Mouse (Mus musculus): Measurements from ENCODE around the gene 3100002H09Rik. TPM values are rescaled to one million over a fixed set of nuclear protein-coding genes. Genes with fewer than 3 reads are reported as not detected.

3100002H09Rik gene
- polyA plus RNA-seq, 1 experiment from 2014 or later = not detected

DNA sequence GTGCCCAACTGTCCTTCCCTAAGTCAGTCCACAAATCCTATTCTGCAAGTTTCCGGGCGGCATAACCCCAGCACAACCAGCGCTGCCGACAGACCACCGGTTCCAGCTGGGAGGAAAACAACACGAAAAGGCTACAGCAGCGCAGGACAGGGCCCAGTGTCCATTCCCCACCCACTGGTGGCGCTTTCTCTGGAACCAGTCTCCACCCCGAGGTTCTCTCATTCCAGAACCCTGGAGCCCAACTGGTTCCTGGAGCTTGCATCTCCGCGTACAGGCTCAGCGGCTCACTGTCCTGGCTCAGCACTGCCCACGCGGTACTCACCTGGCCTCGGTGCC is 45.9 kb upstream of the 3100002H09Rik start, which contains the start of gene Pou3f1:
TSS of gene Pou3f1 (plus strand) at position 290 of the 336 bp plus-strand sequence.
- no peaks in the 10 kb centered on the region for H3K9me3 ChIP-seq (ENCODE audit: control insufficient read depth, low read length)
- H3K36me3 ChIP-seq (ENCODE audit: control insufficient read depth, insufficient read depth, low read length) = no peaks in the 10 kb centered on the region
- ATAC-seq (ENCODE audit: low FRiP score, low TSS enrichment) (peak; percentile 30), DNase-seq (ENCODE audit: low spot score) (no peak)
- peak within 1 kb of the TSS; percentile 95 for H3K4me2 ChIP-seq (replicated peaks; ENCODE audit: low read depth)
- 2% methylated on average over 15 of the region's 15 CpGs for WGBS
- 0 out of 2 replicates have a peak within 1 kb of the TSS, but pooled peaks have one; percentile 27 for H3K9ac ChIP-seq (ENCODE audit: low read length)
- H3K27me3 ChIP-seq (ENCODE audit: control insufficient read depth, insufficient read depth, low read length) = peaks cover 29% of the 10 kb centered on the region
- no peak for TF ChIP-seq EP300 (optimal IDR thresholded peaks at IDR 0.05)
- no peak for TF ChIP-seq CTCF (IDR thresholded peaks at IDR 0.05; ENCODE audit: low read depth)
- peaks cover 8% of the 10 kb centered on the region; the same call in 1 of the 2 replicates for H3K4me1 ChIP-seq (replicated peaks; ENCODE audit: control insufficient read depth, insufficient read depth)
- H3K27ac ChIP-seq (replicated peaks) = no peak within 1 kb of the TSS
- H3K4me3 ChIP-seq (ENCODE audit: low read depth, low read length) = peak within 1 kb of the TSS; percentile 56

DNA sequence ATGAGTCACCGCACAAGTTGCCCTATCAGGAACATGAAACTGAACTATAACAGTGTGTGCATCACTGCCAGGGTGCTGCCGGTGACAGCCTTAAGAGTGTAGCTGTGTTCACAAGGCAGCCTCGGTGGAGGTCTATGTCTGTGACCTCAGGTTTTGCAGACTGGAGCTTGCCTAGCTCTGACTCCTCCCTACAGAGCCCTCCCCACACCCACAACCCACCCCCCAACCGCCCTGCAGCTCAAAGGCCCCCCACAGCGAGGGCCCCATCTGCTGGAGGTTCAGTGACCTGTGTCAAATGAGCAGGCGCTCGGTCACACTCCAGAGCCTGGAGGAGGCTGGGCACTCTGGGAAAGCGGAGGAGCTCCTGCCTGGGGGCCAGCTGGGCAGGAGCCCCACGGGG is 42.3 kb upstream of the 3100002H09Rik start:
- Histone ChIP-seq H3K27ac (replicated peaks) (no peak overlapping the region), H3K4me2 (replicated peaks; ENCODE audit: low read depth) (no peak overlapping the region), H3K9me3 (ENCODE audit: control insufficient read depth, low read length) (no peaks in the 10 kb centered on the region), H3K4me3 (ENCODE audit: low read depth, low read length) (no peak overlapping the region), H3K27me3 (ENCODE audit: control insufficient read depth, insufficient read depth, low read length) (peaks cover 10% of the 10 kb centered on the region; the same call in 1 of the 2 replicates), H3K4me1 (replicated peaks; ENCODE audit: control insufficient read depth, insufficient read depth) (peaks cover 5% of the 10 kb centered on the region; the same call in 1 of the 2 replicates), H3K36me3 (ENCODE audit: control insufficient read depth, insufficient read depth, low read length) (no peaks in the 10 kb centered on the region), H3K9ac (ENCODE audit: low read length) (no peak overlapping the region)
- WGBS = 7% methylated on average over 9 of the region's 9 CpGs
- TF ChIP-seq CTCF (IDR thresholded peaks at IDR 0.05; ENCODE audit: low read depth) (peak; percentile 13; the same call in 1 of the 2 replicates), EP300 (optimal IDR thresholded peaks at IDR 0.05) (no peak)
- DNase-seq (ENCODE audit: low spot score) (no peak), ATAC-seq (ENCODE audit: low FRiP score, low TSS enrichment) (no peak)

DNA sequence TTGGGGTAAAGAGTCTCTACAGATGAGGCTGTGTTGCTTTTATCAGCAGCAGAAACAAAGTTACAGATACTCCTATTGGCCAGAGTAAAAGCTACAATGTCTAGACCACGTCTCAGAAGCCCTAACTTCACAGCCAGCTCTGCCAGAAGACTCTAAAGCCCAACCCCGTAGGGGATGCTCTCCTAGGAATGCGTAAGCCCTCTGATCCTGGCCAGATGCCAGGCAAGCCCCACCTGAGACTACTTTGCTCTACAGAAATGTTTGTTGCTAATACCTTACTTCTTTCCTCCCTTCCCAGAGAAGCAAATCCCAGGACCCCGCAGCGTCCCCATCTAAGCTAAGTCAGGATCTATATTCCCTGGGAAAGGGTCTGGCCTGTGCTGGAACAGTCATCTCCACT is 37.3 kb upstream of the 3100002H09Rik start:
- H3K4me3 ChIP-seq (ENCODE audit: low read depth, low read length) = no peak overlapping the region
- DNase-seq (ENCODE audit: low spot score) (no peak), ATAC-seq (ENCODE audit: low FRiP score, low TSS enrichment) (no peak)
- H3K36me3 ChIP-seq (ENCODE audit: control insufficient read depth, insufficient read depth, low read length) = no peaks in the 10 kb centered on the region
- H3K9ac ChIP-seq (ENCODE audit: low read length) = no peak overlapping the region
- WGBS = 41% methylated on average over 5 of the region's 5 CpGs
- no peaks in the 10 kb centered on the region; the same call in 1 of the 2 replicates for H3K27me3 ChIP-seq (ENCODE audit: control insufficient read depth, insufficient read depth, low read length)
- no peak for TF ChIP-seq EP300 (optimal IDR thresholded peaks at IDR 0.05)
- TF ChIP-seq CTCF (IDR thresholded peaks at IDR 0.05; ENCODE audit: low read depth) = no peak
- H3K9me3 ChIP-seq (ENCODE audit: control insufficient read depth, low read length) = no peaks in the 10 kb centered on the region
- no peak overlapping the region for H3K27ac ChIP-seq (replicated peaks)
- H3K4me1 ChIP-seq (replicated peaks; ENCODE audit: control insufficient read depth, insufficient read depth) = 0 out of 2 replicates have a peak, but pooled peaks cover 2% of the 10 kb centered on the region
- no peak overlapping the region for H3K4me2 ChIP-seq (replicated peaks; ENCODE audit: low read depth)

DNA sequence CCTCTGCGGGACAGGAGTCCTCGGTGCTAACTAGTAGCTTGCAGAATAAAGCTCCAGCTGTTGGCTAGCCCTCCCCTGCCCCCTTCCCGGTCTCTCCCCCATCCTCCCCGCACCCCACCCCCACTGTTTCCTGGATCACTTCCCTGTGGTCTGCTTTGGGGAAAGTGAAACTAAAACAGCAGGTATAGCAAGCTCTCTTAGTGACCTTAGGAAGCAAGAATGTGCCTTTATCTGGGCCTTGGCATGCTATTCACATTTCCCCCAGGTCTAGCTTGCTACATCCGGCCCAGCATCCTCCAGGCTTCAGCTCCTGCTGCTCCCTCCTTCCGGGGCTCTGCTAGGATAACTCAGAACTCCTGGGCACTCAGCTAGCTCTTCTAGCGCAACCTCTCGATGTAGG is 36.0 kb upstream of the 3100002H09Rik start:
- ATAC-seq (ENCODE audit: low FRiP score, low TSS enrichment) (peak; percentile 48; the same call in 1 of the 2 replicates), DNase-seq (ENCODE audit: low spot score) (peak; percentile 26)
- H3K9ac ChIP-seq (ENCODE audit: low read length) = no peak overlapping the region
- 14% methylated on average over 8 of the region's 8 CpGs for WGBS
- TF ChIP-seq CTCF (IDR thresholded peaks at IDR 0.05; ENCODE audit: low read depth) = no peak
- no peak for TF ChIP-seq EP300 (optimal IDR thresholded peaks at IDR 0.05)
- peak overlapping the region; percentile 36 for H3K4me2 ChIP-seq (replicated peaks; ENCODE audit: low read depth)
- H3K4me1 ChIP-seq (replicated peaks; ENCODE audit: control insufficient read depth, insufficient read depth) = 0 out of 2 replicates have a peak, but pooled peaks cover 2% of the 10 kb centered on the region
- no peaks in the 10 kb centered on the region for H3K9me3 ChIP-seq (ENCODE audit: control insufficient read depth, low read length)
- no peak overlapping the region for H3K4me3 ChIP-seq (ENCODE audit: low read depth, low read length)
- H3K36me3 ChIP-seq (ENCODE audit: control insufficient read depth, insufficient read depth, low read length) = no peaks in the 10 kb centered on the region
- H3K27me3 ChIP-seq (ENCODE audit: control insufficient read depth, insufficient read depth, low read length) = no peaks in the 10 kb centered on the region; the same call in 1 of the 2 replicates
- H3K27ac ChIP-seq (replicated peaks) = no peak overlapping the region

DNA sequence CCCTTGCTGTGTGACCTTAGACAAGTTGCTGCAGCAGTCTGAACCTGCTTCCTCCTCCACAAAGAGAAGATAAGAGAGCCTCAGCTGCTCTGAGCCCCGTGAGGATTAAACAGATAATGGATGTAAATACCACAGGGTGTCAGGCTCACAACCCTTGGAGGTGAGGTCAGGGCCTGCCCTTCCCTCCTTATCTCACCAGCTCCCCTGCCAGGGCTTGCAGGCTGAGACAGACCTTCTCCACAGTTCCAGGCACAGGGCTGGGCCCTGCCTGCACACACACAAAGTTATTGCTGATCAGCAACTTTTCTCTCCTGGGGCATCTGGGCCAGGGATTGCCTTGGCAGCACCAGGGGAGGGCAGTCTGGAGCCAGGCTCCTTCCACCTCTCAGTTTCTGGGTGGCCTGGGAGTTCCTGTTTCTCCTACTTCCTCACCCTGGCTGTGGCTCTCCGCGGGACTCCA is 34.4 kb upstream of the 3100002H09Rik start:
- DNase-seq (ENCODE audit: low spot score) = peak; percentile 31
- Histone ChIP-seq H3K9ac (ENCODE audit: low read length) (no peak overlapping the region), H3K36me3 (ENCODE audit: control insufficient read depth, insufficient read depth, low read length) (no peaks in the 10 kb centered on the region), H3K27me3 (ENCODE audit: control insufficient read depth, insufficient read depth, low read length) (no peaks in the 10 kb centered on the region), H3K27ac (replicated peaks) (no peak overlapping the region), H3K4me3 (ENCODE audit: low read depth, low read length) (no peak overlapping the region), H3K9me3 (ENCODE audit: control insufficient read depth, low read length) (no peaks in the 10 kb centered on the region), H3K4me1 (replicated peaks; ENCODE audit: control insufficient read depth, insufficient read depth) (0 out of 2 replicates have a peak, but pooled peaks cover 2% of the 10 kb centered on the region), H3K4me2 (replicated peaks; ENCODE audit: low read depth) (no peak overlapping the region)
- ATAC-seq (ENCODE audit: low FRiP score, low TSS enrichment) = peak; percentile 74
- 8% methylated on average over 3 of the region's 3 CpGs for WGBS
- TF ChIP-seq CTCF (IDR thresholded peaks at IDR 0.05; ENCODE audit: low read depth) = peak; percentile 44
- no peak for TF ChIP-seq EP300 (optimal IDR thresholded peaks at IDR 0.05)

DNA sequence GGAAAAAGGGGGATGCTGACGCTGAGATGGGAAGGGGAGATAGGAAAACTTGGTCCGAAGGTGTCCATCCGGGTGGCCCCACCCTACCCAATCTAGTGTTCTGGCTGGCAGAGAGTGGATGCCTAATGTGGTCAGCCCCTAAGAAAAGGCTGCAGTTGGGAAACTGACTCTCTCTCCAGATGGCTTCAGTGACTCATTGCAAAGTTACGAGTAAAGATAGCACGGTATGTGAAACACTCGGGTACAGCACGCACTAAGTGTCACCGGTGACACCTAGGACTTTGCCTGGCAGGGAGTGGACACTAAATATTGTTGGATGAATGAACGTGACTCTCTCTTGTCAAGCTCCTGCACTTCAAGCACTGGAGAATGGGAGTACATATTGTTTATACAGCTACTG is 33.3 kb upstream of the 3100002H09Rik start:
- H3K4me1 ChIP-seq (replicated peaks; ENCODE audit: control insufficient read depth, insufficient read depth) = 0 out of 2 replicates have a peak, but pooled peaks cover 2% of the 10 kb centered on the region
- TF ChIP-seq EP300 (optimal IDR thresholded peaks at IDR 0.05) = no peak
- TF ChIP-seq CTCF (IDR thresholded peaks at IDR 0.05; ENCODE audit: low read depth) = no peak
- WGBS = 75% methylated on average over 9 of the region's 9 CpGs
- H3K4me2 ChIP-seq (replicated peaks; ENCODE audit: low read depth) = no peak overlapping the region
- no peak overlapping the region for H3K27ac ChIP-seq (replicated peaks)
- no peak overlapping the region for H3K9ac ChIP-seq (ENCODE audit: low read length)
- H3K27me3 ChIP-seq (ENCODE audit: control insufficient read depth, insufficient read depth, low read length) = no peaks in the 10 kb centered on the region
- no peak overlapping the region for H3K4me3 ChIP-seq (ENCODE audit: low read depth, low read length)
- DNase-seq (ENCODE audit: low spot score) = no peak
- no peak for ATAC-seq (ENCODE audit: low FRiP score, low TSS enrichment)
- no peaks in the 10 kb centered on the region for H3K36me3 ChIP-seq (ENCODE audit: control insufficient read depth, insufficient read depth, low read length)
- no peaks in the 10 kb centered on the region for H3K9me3 ChIP-seq (ENCODE audit: control insufficient read depth, low read length)
